Mouse (Mus musculus) hindbrain, embryonic 14.5 days (tissue): ENCODE data around the gene Ppan. TPM values are rescaled to one million over a fixed set of nuclear protein-coding genes. Genes with fewer than 3 reads are reported as not detected.
A peak's percentile ranks its signal among the peaks of the same experiment; 100 is the strongest.

Experiments used
- ATAC-seq: fragments of 200-750 bp; cut with Nextera tagmentation; 2 replicates; pipeline ENCODE4 v1.8.0; 2017; ENCODE audit warnings: moderate number of reproducible peaks, mild to moderate bottlenecking, moderate TSS enrichment, moderate library complexity; ENCODE audit not compliant: low FRiP score
- DNase-seq: peaks from one replicate; pipeline ENCODE4 v3.0.0-alpha.2; 2015; ENCODE audit warnings: low spot score
- H3K27ac ChIP-seq: fragments of 300-500 bp; sonication (generic); 2 replicates; pipeline ENCODE4 v1.5.1; 2014; ENCODE audit warnings: mild to moderate bottlenecking, moderate library complexity
- H3K27me3 ChIP-seq: fragments of 300-500 bp; sonication (generic); 2 replicates; pipeline ENCODE4 v1.6.1; 2014; ENCODE audit warnings: mild to moderate bottlenecking, low read length, mixed read lengths; ENCODE audit not compliant: control insufficient read depth, insufficient read depth
- H3K36me3 ChIP-seq: fragments of 300-500 bp; sonication (generic); replicated peaks from 2 replicates; pipeline ENCODE4 v1.6.1; 2014; ENCODE audit not compliant: control insufficient read depth, insufficient read depth
- H3K4me1 ChIP-seq: fragments of 300-500 bp; sonication (generic); replicated peaks from 2 replicates; pipeline ENCODE4 v1.6.1; 2014; ENCODE audit warnings: antibody characterized with exemption, low read length, mixed read lengths; ENCODE audit not compliant: control insufficient read depth, insufficient read depth
- H3K4me2 ChIP-seq: fragments of 300-500 bp; sonication (generic); replicated peaks from 2 replicates; pipeline ENCODE4 v1.6.1; 2014; ENCODE audit warnings: mild to moderate bottlenecking, moderate library complexity
- H3K4me3 ChIP-seq: fragments of 300-500 bp; sonication (generic); replicated peaks from 2 replicates; pipeline ENCODE4 v1.5.1; 2014; ENCODE audit warnings: mild to moderate bottlenecking, low read length
- H3K9ac ChIP-seq: fragments of 300-500 bp; sonication (generic); 2 replicates; pipeline ENCODE4 v1.6.1; 2014
- H3K9me3 ChIP-seq: fragments of 300-500 bp; sonication (generic); 2 replicates; pipeline ENCODE4 v1.6.1; 2016; ENCODE audit warnings: low read length; ENCODE audit not compliant: control insufficient read depth
- WGBS: fragments of 180-500 bp; shearing (Covaris S2); extraction: QIAGEN DNeasy Blood & Tissue Kit; methylation state at CpG from one replicate; pipeline ENCODE4 v1.1.7; 2014; 5-methylcytosine and 5-hydroxymethylcytosine counted together
- microRNA-seq: library from miRNA; unstranded; fragments of <30 nt; microRNA quantifications from one replicate; pipeline ENCODE4, GENCODE M21; 2016
- polyA plus RNA-seq: library from polyadenylated mRNA; unstranded; fragments of >200 nt; fragmentation: Nextera tagmentation; extraction: Ambion mirVana; gene quantifications from 2 replicates; pipeline ENCODE4 v1.2.1, GENCODE M21; 2014

The Ppan gene
- polyA plus RNA-seq, 1 experiment from 2014 or later, result 39.5 TPM

- ATAC-seq (no peak), DNase-seq (peak; percentile 56)
- peaks cover 9% of the 10 kb centered on the region for H3K4me1 ChIP-seq
- H3K36me3 ChIP-seq, result peaks cover 25% of the 10 kb centered on the region
- no peak overlapping the region for H3K4me2 ChIP-seq
- H3K9me3 ChIP-seq, result no peaks in the 10 kb centered on the region
- H3K4me3 ChIP-seq, result no peak overlapping the region
- 19% methylated on average over 13 of the region's 13 CpGs for WGBS
- no peak overlapping the region for H3K9ac ChIP-seq
- no peaks in the 10 kb centered on the region for H3K27me3 ChIP-seq
- no peak overlapping the region for H3K27ac ChIP-seq
Measured at GRCm38 (mm10) chr9:20901466-20902173, 13.6 kb downstream of the Ppan start.

GRCm38 (mm10) chr9:20902174-20902491 lies 14.2 kb downstream of the Ppan start:
- H3K36me3 ChIP-seq, result peaks cover 26% of the 10 kb centered on the region
- ATAC-seq, result no peak
- H3K9ac ChIP-seq, result no peak overlapping the region
- H3K9me3 ChIP-seq, result no peaks in the 10 kb centered on the region
- WGBS, result 42% methylated on average over 6 of the region's 6 CpGs
- H3K4me2 ChIP-seq, result no peak overlapping the region
- H3K27me3 ChIP-seq, result no peaks in the 10 kb centered on the region
- H3K4me3 ChIP-seq, result no peak overlapping the region
- peaks cover 7% of the 10 kb centered on the region for H3K4me1 ChIP-seq
- DNase-seq, result no peak
- no peak overlapping the region for H3K27ac ChIP-seq

- Histone ChIP-seq H3K27ac (no peak overlapping the region), H3K4me1 (no peaks in the 10 kb centered on the region), H3K4me3 (no peak overlapping the region), H3K36me3 (peaks cover 100% of the 10 kb centered on the region), H3K9me3 (no peaks in the 10 kb centered on the region), H3K27me3 (no peaks in the 10 kb centered on the region), H3K9ac (no peak overlapping the region), H3K4me2 (no peak overlapping the region)
- 90% methylated on average over 9 of the region's 9 CpGs for WGBS
- ATAC-seq (no peak), DNase-seq (no peak)
Measured at GRCm38 (mm10) chr9:20909948-20910347, 22.0 kb downstream of the Ppan start.

- Histone ChIP-seq H3K4me3 (no peak overlapping the region), H3K9ac (no peak overlapping the region), H3K27me3 (no peaks in the 10 kb centered on the region), H3K4me2 (no peak overlapping the region), H3K4me1 (no peaks in the 10 kb centered on the region), H3K27ac (no peak overlapping the region), H3K36me3 (peaks cover 100% of the 10 kb centered on the region), H3K9me3 (no peaks in the 10 kb centered on the region)
- WGBS, result 82% methylated on average over 4 of the region's 4 CpGs
- no peak for ATAC-seq
- DNase-seq, result no peak
Measured at GRCm38 (mm10) chr9:20916160-20916559, 28.2 kb downstream of the Ppan start.

GRCm38 (mm10) chr9:20923258-20923657 lies 35.3 kb downstream of the Ppan start:
- ATAC-seq, result no peak

More at GRCm38 (mm10) chr9:20923258-20923657, 35.3 kb downstream of the Ppan start:
- Histone ChIP-seq H3K9me3 (no peaks in the 10 kb centered on the region), H3K4me2 (no peak overlapping the region), H3K4me3 (no peak overlapping the region), H3K9ac (no peak overlapping the region), H3K27me3 (no peaks in the 10 kb centered on the region), H3K36me3 (peaks cover 99% of the 10 kb centered on the region), H3K27ac (no peak overlapping the region), H3K4me1 (no peaks in the 10 kb centered on the region)
- DNase-seq, result no peak
- WGBS, result 95% methylated on average over 3 of the region's 3 CpGs

Small RNA genes within 50 kb of the gene (microRNA-seq; reads per million reads assigned to microRNA genes)
- gene Mir7081, result 0.48 reads per million

Other genes starting within 250 kb of the Ppan start
- 414 and 480 TPM in 2 replicates for gene Ubl5, start 245.3 kb upstream of the Ppan start, polyA plus RNA-seq
- 10.2 and 10.5 TPM in 2 replicates for gene Fbxl12, start 243.4 kb upstream of the Ppan start, polyA plus RNA-seq
- 64.5 and 64.6 TPM in 2 replicates for gene Pin1, start 236.1 kb upstream of the Ppan start, polyA plus RNA-seq
- gene Olfm2, start 141.8 kb upstream of the Ppan start, polyA plus RNA-seq, result 185 and 207 TPM in 2 replicates
- gene Col5a3, start 73.1 kb upstream of the Ppan start, polyA plus RNA-seq, result 0.66 and 0.74 TPM in 2 replicates
- not detected in 2 replicates for gene Rdh8, start 69.7 kb upstream of the Ppan start, polyA plus RNA-seq
- 5.8 and 6.9 TPM in 2 replicates for gene A230050P20Rik, start 19.5 kb upstream of the Ppan start, polyA plus RNA-seq
- 11.8 and 12.8 TPM in 2 replicates for gene Angptl6, start 8.4 kb upstream of the Ppan start, polyA plus RNA-seq
- gene Eif3g, start 10.4 kb downstream of the Ppan start, polyA plus RNA-seq, result 216 and 231 TPM in 2 replicates
- 37.8 and 41.1 TPM in 2 replicates for gene Dnmt1, start 71.7 kb downstream of the Ppan start, polyA plus RNA-seq
- 8.6 and 8.8 TPM in 2 replicates for gene S1pr2, start 88.6 kb downstream of the Ppan start, polyA plus RNA-seq
- 97.3 and 102 TPM in 2 replicates for gene Mrpl4, start 114.6 kb downstream of the Ppan start, polyA plus RNA-seq
- gene Icam1, start 127.8 kb downstream of the Ppan start, polyA plus RNA-seq, result 3.6 and 3.8 TPM in 2 replicates
- gene Icam4, start 141.2 kb downstream of the Ppan start, polyA plus RNA-seq, result 0.31 TPM in 1 of 2 replicates, not detected in the other
- gene Icam5, start 143.9 kb downstream of the Ppan start, polyA plus RNA-seq, result 1.6 and 1.9 TPM in 2 replicates
- 1.0 and 2.0 TPM in 2 replicates for gene Zglp1, start 178.9 kb downstream of the Ppan start, polyA plus RNA-seq
- 1.2 and 2.4 TPM in 2 replicates for gene Gm49373, start 184.9 kb downstream of the Ppan start, polyA plus RNA-seq
- gene Fdx1l, start 185.4 kb downstream of the Ppan start, polyA plus RNA-seq, result 67.0 and 72.0 TPM in 2 replicates
- gene Gm38431, start 203.8 kb downstream of the Ppan start, polyA plus RNA-seq, result 0.95 and 1.6 TPM in 2 replicates
- gene Raver1, start 203.8 kb downstream of the Ppan start, polyA plus RNA-seq, result 35.2 and 37.6 TPM in 2 replicates
- gene Tyk2, start 243.1 kb downstream of the Ppan start, polyA plus RNA-seq, result 7.3 and 8.4 TPM in 2 replicates